Mouse (Mus musculus): ENCODE results near the gene Cd244a. TPM values are rescaled to one million over a fixed set of nuclear protein-coding genes. Genes with fewer than 3 reads are reported as not detected.

The Cd244a gene
- total and polyA plus RNA-seq, 3 experiments = not detected

GRCm38 (mm10) chr1:171513760-171514159, 45.2 kb upstream of the Cd244a start:
- Histone ChIP-seq H3K79me2 (ENCODE audit: control insufficient read depth, insufficient read depth, low read length, poor library complexity) (no peaks in the 10 kb centered on the region), H3K4me3 (ENCODE audit: control insufficient read depth in 1 of 2, insufficient read depth in 1 of 2, low read depth in 2 of 2, low read length in 2 of 2) (no peak overlapping the region), H3K9ac (ENCODE audit: control insufficient read depth, low read depth, low read length, poor library complexity, severe bottlenecking) (no peak overlapping the region), H3K27me3 (ENCODE audit: control insufficient read depth in 1 of 2, insufficient read depth in 2 of 2, low read length in 2 of 2) (peaks cover 1 to 2% of the 10 kb centered on the region in 2 experiments; a peak in 2 of 4 replicates), H3K4me1 (ENCODE audit: control insufficient read depth in 1 of 2, insufficient read depth in 2 of 2, low read length in 2 of 2) (no peaks in the 10 kb centered on the region), H3K36me3 (ENCODE audit: control insufficient read depth in 1 of 2, insufficient read depth in 2 of 2, low read length in 2 of 2) (no peaks in the 10 kb centered on the region), H3K27ac (ENCODE audit: control insufficient read depth, low read depth, low read length) (no peak overlapping the region), H3K9me3 (replicated peaks; ENCODE audit: insufficient read depth, low read length) (no peaks in the 10 kb centered on the region)
- TF ChIP-seq GABPA (IDR thresholded peaks at IDR 0.05; ENCODE audit: low read depth, low read length) = no peak
- TF ChIP-seq HCFC1 (IDR thresholded peaks at IDR 0.05; ENCODE audit: low read depth, low read length) = no peak
- no peak for TF ChIP-seq ELF1 (IDR thresholded peaks at IDR 0.05; ENCODE audit: low read depth, low read length)
- no peak for TF ChIP-seq POLR2A (IDR thresholded peaks at IDR 0.05; ENCODE audit: control insufficient read depth in 1 of 2, insufficient read depth in 1 of 2, low read depth in 1 of 2, low read length in 2 of 2, poor library complexity in 1 of 2)
- no peak for TF ChIP-seq MAFK (IDR thresholded peaks at IDR 0.05; ENCODE audit: borderline replicate concordance, low read depth, low read length)
- no peak for TF ChIP-seq GATA1 (IDR thresholded peaks at IDR 0.05; ENCODE audit: low read depth, low read length)
- no peak for TF ChIP-seq ZC3H11A (IDR thresholded peaks at IDR 0.05; ENCODE audit: low read depth, low read length)
- no peak for TF ChIP-seq CTCF (IDR thresholded peaks at IDR 0.05 in 2 of 3, conservative IDR thresholded peaks at IDR 0.05 in 1 of 3; ENCODE audit: control insufficient read depth in 1 of 3, insufficient read depth in 1 of 3, low read depth in 2 of 3, low read length in 3 of 3, poor library complexity in 1 of 3, severe bottlenecking in 1 of 3)
- TF ChIP-seq TAL1 (IDR thresholded peaks at IDR 0.05; ENCODE audit: low read length) = no peak
- no peak for DNase-seq (ENCODE audit: low read depth, low spot score)

- Histone ChIP-seq H3K9me3 (replicated peaks; ENCODE audit: insufficient read depth, low read length) (no peaks in the 10 kb centered on the region), H3K4me3 (ENCODE audit: control insufficient read depth in 1 of 2, insufficient read depth in 1 of 2, low read depth in 2 of 2, low read length in 2 of 2) (no peak overlapping the region), H3K36me3 (ENCODE audit: control insufficient read depth in 1 of 2, insufficient read depth in 2 of 2, low read length in 2 of 2) (no peaks in the 10 kb centered on the region), H3K4me1 (ENCODE audit: control insufficient read depth in 1 of 2, insufficient read depth in 2 of 2, low read length in 2 of 2) (no peaks in the 10 kb centered on the region), H3K9ac (ENCODE audit: control insufficient read depth, low read depth, low read length, poor library complexity, severe bottlenecking) (no peak overlapping the region), H3K27me3 (ENCODE audit: control insufficient read depth in 1 of 2, insufficient read depth in 2 of 2, low read length in 2 of 2) (no peaks in the 10 kb centered on the region; a peak in 1 of 4 replicates), H3K79me2 (ENCODE audit: control insufficient read depth, insufficient read depth, low read length, poor library complexity) (no peaks in the 10 kb centered on the region), H3K27ac (ENCODE audit: control insufficient read depth, low read depth, low read length) (no peak overlapping the region)
- TF ChIP-seq HCFC1 (IDR thresholded peaks at IDR 0.05; ENCODE audit: low read depth, low read length) (no peak), ZC3H11A (IDR thresholded peaks at IDR 0.05; ENCODE audit: low read depth, low read length) (no peak), KAT2A (conservative IDR thresholded peaks at IDR 0.05; ENCODE audit: low read depth, low read length) (no peak)
- no peak for DNase-seq (ENCODE audit: low read depth, low spot score)
Observed at GRCm38 (mm10) chr1:171515039-171515438, 44.0 kb upstream of the Cd244a start.

- Histone ChIP-seq H3K36me3 (ENCODE audit: control insufficient read depth in 1 of 2, insufficient read depth in 2 of 2, low read length in 2 of 2) (no peaks in the 10 kb centered on the region), H3K27ac (ENCODE audit: control insufficient read depth, low read depth, low read length) (no peak overlapping the region)
- TF ChIP-seq RCOR1 (IDR thresholded peaks at IDR 0.05; ENCODE audit: low read depth, low read length) = no peak
- no peak for TF ChIP-seq SMC3 (IDR thresholded peaks at IDR 0.05; ENCODE audit: low read depth, low read length)
- no peak for TF ChIP-seq CTCF (IDR thresholded peaks at IDR 0.05 in 2 of 3, conservative IDR thresholded peaks at IDR 0.05 in 1 of 3; ENCODE audit: control insufficient read depth in 1 of 3, insufficient read depth in 1 of 3, low read depth in 2 of 3, low read length in 3 of 3, poor library complexity in 1 of 3, severe bottlenecking in 1 of 3)
- no peak for TF ChIP-seq ZC3H11A (IDR thresholded peaks at IDR 0.05; ENCODE audit: low read depth, low read length)
- no peak for TF ChIP-seq TBP (IDR thresholded peaks at IDR 0.05; ENCODE audit: low read depth, low read length)
- TF ChIP-seq EP300 (IDR thresholded peaks at IDR 0.05; ENCODE audit: low read depth in 1 of 2, low read length in 2 of 2) = no peak
- no peak for TF ChIP-seq MYC (IDR thresholded peaks at IDR 0.05; ENCODE audit: low read depth, low read length)
- no peak for TF ChIP-seq MEF2A (IDR thresholded peaks at IDR 0.05; ENCODE audit: extremely low read depth, insufficient replicate concordance, low read depth, low read length, poor library complexity, severe bottlenecking)
- no peak for TF ChIP-seq ZMIZ1 (IDR thresholded peaks at IDR 0.05; ENCODE audit: low read depth, low read length)
- no peak for TF ChIP-seq E2F4 (IDR thresholded peaks at IDR 0.05; ENCODE audit: borderline replicate concordance, low read depth, low read length)
- no peak for TF ChIP-seq SIN3A (IDR thresholded peaks at IDR 0.05; ENCODE audit: low read length)
- TF ChIP-seq CHD2 (IDR thresholded peaks at IDR 0.05; ENCODE audit: low read length) = no peak
- TF ChIP-seq UBTF (IDR thresholded peaks at IDR 0.05; ENCODE audit: borderline replicate concordance, insufficient read depth, low read depth, low read length) = no peak
- TF ChIP-seq MAX (IDR thresholded peaks at IDR 0.05; ENCODE audit: low read length) = no peak
- TF ChIP-seq GATA1 (IDR thresholded peaks at IDR 0.05; ENCODE audit: low read depth, low read length) = no peak
- no peak for TF ChIP-seq CHD1 (IDR thresholded peaks at IDR 0.05; ENCODE audit: low read depth, low read length)
- no peak for TF ChIP-seq MAFK (IDR thresholded peaks at IDR 0.05; ENCODE audit: borderline replicate concordance, low read depth, low read length)
Observed at GRCm38 (mm10) chr1:171515557-171515956, 43.4 kb upstream of the Cd244a start.

More at GRCm38 (mm10) chr1:171515557-171515956, 43.4 kb upstream of the Cd244a start:
- Histone ChIP-seq H3K4me3 (ENCODE audit: control insufficient read depth in 1 of 2, insufficient read depth in 1 of 2, low read depth in 2 of 2, low read length in 2 of 2) (no peak overlapping the region), H3K9me3 (replicated peaks; ENCODE audit: insufficient read depth, low read length) (no peaks in the 10 kb centered on the region), H3K4me1 (ENCODE audit: control insufficient read depth in 1 of 2, insufficient read depth in 2 of 2, low read length in 2 of 2) (no peaks in the 10 kb centered on the region), H3K9ac (ENCODE audit: control insufficient read depth, low read depth, low read length, poor library complexity, severe bottlenecking) (no peak overlapping the region), H3K79me2 (ENCODE audit: control insufficient read depth, insufficient read depth, low read length, poor library complexity) (no peaks in the 10 kb centered on the region), H3K27me3 (ENCODE audit: control insufficient read depth in 1 of 2, insufficient read depth in 2 of 2, low read length in 2 of 2) (no peaks in the 10 kb centered on the region; a peak in 1 of 4 replicates)
- no peak for DNase-seq (ENCODE audit: low read depth, low spot score)
